Mouse (Mus musculus): ENCODE results near the gene Cyp4f15. TPM values are rescaled to one million over a fixed set of nuclear protein-coding genes. Genes with fewer than 3 reads are reported as not detected.

Cyp4f15 gene
- polyA plus RNA-seq (2017; shearing (Covaris generic)): not detected

GRCm38 (mm10) chr17:32685048-32685750, at the start of gene Cyp4f15:
Gene Cyp4f15, plus strand, starts transcription at chr17:32685627.

DNA sequence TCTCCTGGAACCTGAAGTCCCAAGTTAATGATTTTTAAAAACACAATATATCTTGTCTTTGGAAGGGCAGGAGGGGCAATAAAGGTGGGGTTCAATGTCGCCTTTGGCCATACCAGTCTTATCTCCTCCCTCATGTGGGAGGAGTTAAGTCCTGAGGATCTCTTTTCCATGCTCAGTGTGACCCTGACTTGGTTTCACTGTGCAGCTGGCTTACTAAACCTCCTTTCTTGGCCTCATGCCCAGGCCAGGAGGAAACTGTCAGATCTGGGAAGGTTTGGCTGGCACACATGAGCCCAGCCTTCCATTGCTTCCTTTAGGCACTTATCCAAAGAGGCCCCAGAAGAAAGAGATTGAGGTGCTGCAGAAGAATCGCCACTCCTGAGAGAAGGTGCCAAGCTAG, 26.7 kb upstream of the Cyp4f15 start, which contains the start of gene Cyp4f40:
Cyp4f40 (plus strand) TSS at position 189 of the 400 bp plus-strand sequence.

Other genes with a start within 250 kb of the Cyp4f15 start
- 1 to 10 TPM; 1.3 to 2.5 TPM for gene Cyp4f39, start 232.9 kb upstream of the Cyp4f15 start, polyA plus RNA-seq (2017; shearing (Covaris generic))
- gene Cyp4f17, start 179.6 kb upstream of the Cyp4f15 start, polyA plus RNA-seq (2017; shearing (Covaris generic)): 1 to 10 TPM; 1.6 to 3.7 TPM
- gene Cyp4f16, start 149.1 kb upstream of the Cyp4f15 start, polyA plus RNA-seq (2017; shearing (Covaris generic)): 1 to 10 TPM; 2.3 to 3.5 TPM
- gene Cyp4f37, start 64.3 kb upstream of the Cyp4f15 start, polyA plus RNA-seq (2017; shearing (Covaris generic)): under 1 TPM in 1 of 2 experiments, not detected in 1; 0.32 TPM
- gene Cyp4f40, start 26.7 kb upstream of the Cyp4f15 start, polyA plus RNA-seq (2017; shearing (Covaris generic)): not detected
- 10 to 100 TPM; 24.3 to 25.7 TPM for gene Zfp871, start 102.7 kb downstream of the Cyp4f15 start, polyA plus RNA-seq (2017; shearing (Covaris generic))
- gene Zfp811, start 124.3 kb downstream of the Cyp4f15 start, polyA plus RNA-seq (2017; shearing (Covaris generic)): under 1 TPM; 0.36 to 0.75 TPM
- 1 to 10 TPM; 7.2 to 9.9 TPM for gene Zfp799, start 144.6 kb downstream of the Cyp4f15 start, polyA plus RNA-seq (2017; shearing (Covaris generic))
- 10 to 100 TPM in 1 of 2 experiments, 1 to 10 TPM in 1; 4.5 to 11.1 TPM for gene Zfp870, start 206.0 kb downstream of the Cyp4f15 start, polyA plus RNA-seq (2017; shearing (Covaris generic))
- not detected for gene Cyp4f14, start 231.7 kb downstream of the Cyp4f15 start, polyA plus RNA-seq (2017; shearing (Covaris generic))

Measured in activated CD4-positive, CD25-positive, alpha-beta regulatory T cell (primary cell).